Mouse (Mus musculus) layer of hippocampus, adult 18-20 months (tissue): ENCODE measurements around the gene Acads. TPM values are rescaled to one million over a fixed set of nuclear protein-coding genes. Genes with fewer than 3 reads are reported as not detected.
"Not testable (repeated sequence)": the region's sequence is repeated elsewhere in the genome, so short reads cannot be mapped to it uniquely, and the experiment has no call there.

ENCODE experiments used
- DNase-seq, 2 experiments: peaks; one replicate each; pipeline ENCODE4 v3.0.0; 2022; ENCODE audit warnings: low spot score in 2 of 2
- total RNA-seq, 2 experiments: library from RNA; stranded (reverse); gene quantifications; 2 replicates each; pipeline ENCODE4 v1.2.3; 2021

Gene Acads
- total RNA-seq, 2 experiments from 2014 or later: 7.5 to 8.1 TPM

GRCm38 (mm10) chr5:115125211-115125871 is 6.2 kb upstream of the Acads start:
- DNase-seq: peak; percentile 79 to 93

DNA sequence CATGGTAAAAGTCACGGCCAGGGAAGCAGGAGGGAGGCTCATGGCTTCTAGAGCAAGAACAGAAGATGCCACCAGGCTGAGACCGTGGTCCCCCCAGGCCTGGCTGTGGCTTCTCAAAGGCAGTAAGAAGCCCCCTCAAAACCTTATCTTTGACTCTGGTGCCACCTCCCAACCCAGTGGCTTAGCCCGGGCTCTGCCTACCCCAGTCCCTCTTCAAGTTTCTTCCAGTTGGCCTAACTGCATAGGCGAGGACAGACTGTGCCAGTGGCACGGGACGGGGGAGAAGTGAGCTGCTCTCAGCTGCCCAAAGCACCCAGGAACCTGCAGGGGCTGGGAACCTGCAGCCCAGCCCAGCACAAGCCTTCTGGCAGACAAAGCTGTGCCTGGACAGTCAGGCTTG is 5.5 kb upstream of the Acads start:
- no peak for DNase-seq

GRCm38 (mm10) chr5:115120978-115121377 is 1.8 kb upstream of the Acads start:
- DNase-seq: no peak

DNA sequence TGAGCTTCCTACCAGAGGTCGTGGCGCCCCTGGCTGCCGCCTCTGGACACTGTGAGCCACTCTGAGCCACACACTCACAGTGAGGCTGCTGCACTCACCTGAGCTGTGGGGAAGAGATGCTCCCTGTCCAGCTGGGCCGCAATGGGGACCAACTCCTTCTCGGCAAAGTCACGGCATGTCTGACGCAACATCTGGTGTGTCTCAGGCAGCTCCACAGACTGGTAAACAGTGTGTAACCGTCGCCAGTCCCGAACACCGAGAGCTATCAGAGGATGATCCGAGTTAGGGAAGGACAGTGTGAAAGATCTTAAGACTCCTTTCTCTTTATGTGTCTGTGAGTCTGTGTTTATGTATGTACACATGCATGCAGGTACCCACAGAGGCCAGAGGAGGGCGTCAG is 1.7 kb downstream of the Acads start:
- DNase-seq: no peak

GRCm38 (mm10) chr5:115116426-115116825 is 2.7 kb downstream of the Acads start:
- no peak for DNase-seq

GRCm38 (mm10) chr5:115114501-115114900 is 4.6 kb downstream of the Acads start:
- DNase-seq: no peak

GRCm38 (mm10) chr5:115113244-115113643 is 5.9 kb downstream of the Acads start:
- no peak for DNase-seq

DNA sequence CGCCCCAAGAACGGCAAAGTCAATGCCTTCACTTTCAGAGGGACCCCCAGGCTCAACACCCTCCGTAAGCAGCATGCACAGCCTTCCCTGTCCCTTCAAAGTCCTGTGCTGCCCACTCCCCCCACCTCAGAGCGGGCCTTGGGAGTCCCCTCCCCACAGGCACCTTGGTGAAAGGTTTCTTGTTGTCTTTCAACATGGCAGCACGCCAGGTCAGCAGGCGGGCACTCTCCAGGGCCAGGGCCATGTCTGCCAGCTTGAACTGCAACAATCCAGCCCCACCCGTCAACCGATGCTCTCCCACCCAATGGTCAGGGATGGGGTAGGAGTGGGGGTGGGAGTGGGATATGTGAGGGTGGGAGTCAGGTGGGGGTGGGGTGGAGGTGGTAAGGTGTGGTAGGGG is 8.0 kb downstream of the Acads start:
- no peak for DNase-seq

- not testable (repeated sequence) for DNase-seq
Observed at GRCm38 (mm10) chr5:115103253-115103652, 15.9 kb downstream of the Acads start.

DNA sequence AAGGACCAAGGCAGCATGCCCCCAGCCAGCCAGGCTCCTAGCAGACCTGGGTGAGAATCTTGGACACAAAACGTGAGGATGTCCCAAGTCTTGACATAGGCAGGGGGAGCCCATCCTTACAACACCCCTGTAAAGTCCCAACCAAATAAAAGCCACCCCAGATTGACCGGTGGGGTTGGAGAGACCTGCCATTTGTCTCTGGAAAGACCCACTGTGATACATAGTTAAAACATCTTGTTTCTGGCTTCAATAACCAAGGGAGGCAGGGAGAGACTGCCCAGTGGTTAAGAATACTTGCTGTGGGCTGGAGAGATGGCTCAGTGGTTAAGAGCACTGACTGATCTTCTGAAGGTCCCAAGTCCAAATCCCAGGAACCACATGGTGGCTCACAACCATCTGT is 16.9 kb downstream of the Acads start:
- DNase-seq: no peak

DNA sequence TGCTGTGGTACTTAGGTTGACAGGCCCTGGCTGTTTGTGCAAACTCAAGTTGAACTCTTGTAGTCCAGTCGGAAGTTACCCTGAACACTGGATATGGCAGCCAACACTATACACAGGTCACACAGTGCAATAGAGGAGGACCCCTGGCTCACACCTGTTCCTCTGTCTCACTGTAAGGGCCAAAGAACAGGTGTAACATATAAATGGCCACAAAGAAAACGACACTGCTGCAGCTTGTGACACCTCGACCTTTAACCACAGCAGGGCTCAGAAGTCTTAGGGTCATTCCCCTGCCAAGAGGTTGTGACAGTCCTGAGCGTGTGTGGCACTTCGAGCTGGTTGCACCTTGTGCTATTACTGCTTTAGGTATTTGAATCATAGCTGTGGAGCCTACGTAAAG is 18.7 kb downstream of the Acads start:
- DNase-seq: no peak

GRCm38 (mm10) chr5:115099991-115100390 is 19.2 kb downstream of the Acads start:
- DNase-seq: no peak

GRCm38 (mm10) chr5:115099530-115099929 is 19.6 kb downstream of the Acads start:
- no peak for DNase-seq

DNA sequence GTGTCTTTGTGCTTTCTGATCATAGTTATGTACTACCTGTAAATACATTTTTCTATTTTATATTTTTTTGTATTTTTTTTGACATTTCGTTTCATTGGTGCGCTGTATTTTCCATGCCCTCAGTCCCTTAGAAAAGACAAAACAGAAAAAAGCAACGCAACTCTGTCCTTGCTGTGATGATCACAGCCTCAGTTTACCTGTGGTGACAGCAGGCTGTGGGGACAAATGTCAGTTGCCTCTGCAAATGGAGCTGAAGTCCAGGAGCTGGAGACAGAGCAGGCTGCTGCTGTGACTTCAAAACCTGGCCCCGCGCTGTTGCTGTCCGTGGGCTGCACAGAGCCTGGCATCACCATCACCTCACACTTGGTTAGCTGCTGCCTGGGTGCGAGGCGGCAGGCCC is 21.0 kb downstream of the Acads start, which contains the start of gene Gm10401:
TSS of gene Gm10401 (minus strand) at position 101 of the 400 bp plus-strand sequence.
- DNase-seq: no peak

DNA sequence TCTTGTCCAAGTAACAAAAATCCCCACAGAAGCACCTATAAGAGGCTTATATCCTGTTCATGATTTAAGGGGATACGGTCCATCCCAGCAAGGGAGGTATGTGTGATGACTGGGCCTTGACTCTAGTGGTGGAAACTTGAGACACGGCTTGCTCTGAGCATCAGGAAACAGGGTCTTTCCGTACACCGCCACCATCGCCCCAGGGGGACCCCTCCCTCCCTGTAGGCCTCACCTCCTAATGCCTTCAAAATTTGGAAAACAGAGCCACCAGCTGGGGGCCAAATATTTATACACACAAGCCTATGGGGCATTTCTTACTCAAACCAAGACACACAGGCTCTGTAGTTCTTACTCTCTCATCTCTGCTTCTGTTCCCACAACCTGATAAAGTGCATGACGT is 27.4 kb downstream of the Acads start:
- DNase-seq: no peak

GRCm38 (mm10) chr5:115091015-115091414 is 28.1 kb downstream of the Acads start:
- no peak for DNase-seq

DNA sequence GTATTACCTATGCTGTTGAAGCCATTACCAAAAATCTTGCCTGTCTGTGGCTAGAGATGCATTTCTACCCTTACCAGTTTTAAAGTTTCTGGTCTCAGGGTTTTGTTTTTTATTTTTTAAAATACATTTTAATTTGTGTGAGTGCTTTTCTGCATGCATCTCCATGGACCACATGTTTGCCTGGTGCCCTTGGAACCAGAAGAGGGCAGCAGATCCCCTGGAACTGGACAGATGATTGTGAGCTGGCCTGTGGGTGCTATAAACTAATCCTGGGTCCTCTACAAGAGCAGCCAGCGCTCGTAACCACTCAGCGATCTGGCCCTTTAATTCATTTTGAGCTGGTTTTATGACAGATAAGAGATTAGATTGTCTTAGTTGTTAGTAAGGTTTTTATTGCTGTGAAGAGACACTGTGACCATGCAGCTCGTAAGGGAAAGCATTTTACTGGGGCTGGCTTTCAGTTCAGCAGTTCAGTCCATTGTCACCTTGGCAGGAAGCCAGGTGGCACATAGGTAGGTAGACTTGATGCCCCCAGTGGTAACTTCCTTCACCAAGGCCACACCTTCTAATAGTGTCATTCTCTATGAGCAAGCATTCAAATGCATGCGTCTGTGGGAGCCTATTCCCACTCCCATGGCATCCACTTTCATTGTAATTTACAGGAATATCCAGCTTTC is 29.4 kb downstream of the Acads start:
- no peak for DNase-seq

- DNase-seq: no peak
Observed at GRCm38 (mm10) chr5:115085675-115086074, 33.5 kb downstream of the Acads start.

DNA sequence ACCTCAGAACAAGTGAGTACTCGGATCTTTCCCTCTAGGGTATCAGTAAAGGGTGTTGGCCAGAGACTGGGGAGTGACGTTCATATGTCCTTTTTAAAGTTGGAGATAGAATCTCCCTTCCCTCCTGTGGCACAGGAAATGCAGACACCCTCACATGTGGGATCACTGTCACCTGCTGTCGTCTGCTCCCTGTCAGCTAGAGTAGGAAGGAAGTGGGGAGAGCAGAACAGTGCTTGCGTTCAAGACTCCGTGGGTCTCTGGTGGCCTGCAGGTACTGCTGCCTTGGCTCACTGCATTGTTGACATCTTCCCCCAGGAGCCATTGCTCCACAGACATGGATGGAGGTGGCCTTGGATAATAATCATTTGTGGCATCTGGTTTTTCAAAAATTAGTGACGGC is 35.7 kb downstream of the Acads start:
- DNase-seq: no peak

GRCm38 (mm10) chr5:115081636-115082035 is 37.5 kb downstream of the Acads start:
- DNase-seq: no peak

GRCm38 (mm10) chr5:115076144-115076901 is 42.8 kb downstream of the Acads start:
- DNase-seq: peak in 1 of 2 experiments; percentile 63

GRCm38 (mm10) chr5:115074749-115075148 is 44.4 kb downstream of the Acads start:
- DNase-seq: no peak
